Mouse (Mus musculus): Measurements from ENCODE around the gene Slc30a6. TPM values are rescaled to one million over a fixed set of nuclear protein-coding genes. Genes with fewer than 3 reads are reported as not detected.

Slc30a6 gene
- total and polyA plus RNA-seq, 2 experiments from 2014 or later = 18.8 to 24.4 TPM

- H3K27ac ChIP-seq (ENCODE audit: low read depth, low read length) = no peak overlapping the region
- no peak overlapping the region for H3K4me2 ChIP-seq (ENCODE audit: low read depth)
- H3K9ac ChIP-seq = no peak overlapping the region
- 93% methylated on average over 8 of the region's 8 CpGs for WGBS
- DNase-seq = no peak
- H3K4me3 ChIP-seq (ENCODE audit: low read depth, low read length) = no peak overlapping the region
- no peak for ATAC-seq
- H3K9me3 ChIP-seq (ENCODE audit: low read length) = no peaks in the 10 kb centered on the region
- H3K4me1 ChIP-seq (ENCODE audit: insufficient read depth) = no peaks in the 10 kb centered on the region
- no peak for TF ChIP-seq CTCF (IDR thresholded peaks at IDR 0.05; ENCODE audit: low read depth)
- no peaks in the 10 kb centered on the region for H3K27me3 ChIP-seq (ENCODE audit: insufficient read depth, low read length)
- H3K36me3 ChIP-seq (ENCODE audit: insufficient read depth) = peaks cover 53% of the 10 kb centered on the region
These were observed 21.5 kb downstream of the Slc30a6 start for GRCm38 (mm10) chr17:74416841-74417360.

GRCm38 (mm10) chr17:74418171-74418570 is 22.8 kb downstream of the Slc30a6 start:
- ATAC-seq = no peak
- Histone ChIP-seq H3K4me2 (ENCODE audit: low read depth) (no peak overlapping the region), H3K36me3 (ENCODE audit: insufficient read depth) (peaks cover 59% of the 10 kb centered on the region), H3K4me1 (ENCODE audit: insufficient read depth) (no peaks in the 10 kb centered on the region), H3K27me3 (ENCODE audit: insufficient read depth, low read length) (no peaks in the 10 kb centered on the region), H3K27ac (ENCODE audit: low read depth, low read length) (no peak overlapping the region), H3K9me3 (ENCODE audit: low read length) (no peaks in the 10 kb centered on the region), H3K9ac (no peak overlapping the region), H3K4me3 (ENCODE audit: low read depth, low read length) (no peak overlapping the region)
- 51% methylated on average over 4 of the region's 4 CpGs for WGBS
- DNase-seq = no peak
- TF ChIP-seq CTCF (IDR thresholded peaks at IDR 0.05; ENCODE audit: low read depth) = no peak

GRCm38 (mm10) chr17:74420656-74421055 is 25.2 kb downstream of the Slc30a6 start:
- Histone ChIP-seq H3K4me1 (ENCODE audit: insufficient read depth) (no peaks in the 10 kb centered on the region), H3K9me3 (ENCODE audit: low read length) (no peaks in the 10 kb centered on the region), H3K9ac (no peak overlapping the region), H3K27me3 (ENCODE audit: insufficient read depth, low read length) (no peaks in the 10 kb centered on the region), H3K4me2 (ENCODE audit: low read depth) (no peak overlapping the region), H3K4me3 (ENCODE audit: low read depth, low read length) (no peak overlapping the region), H3K27ac (ENCODE audit: low read depth, low read length) (no peak overlapping the region), H3K36me3 (ENCODE audit: insufficient read depth) (peaks cover 56% of the 10 kb centered on the region)
- 61% methylated on average over 2 of the region's 2 CpGs for WGBS
- no peak for ATAC-seq
- DNase-seq = no peak
- TF ChIP-seq CTCF (IDR thresholded peaks at IDR 0.05; ENCODE audit: low read depth) = no peak

GRCm38 (mm10) chr17:74424401-74425005 is 29.1 kb downstream of the Slc30a6 start:
- WGBS = 52% methylated on average over 12 of the region's 12 CpGs
- Histone ChIP-seq H3K4me1 (ENCODE audit: insufficient read depth) (no peaks in the 10 kb centered on the region), H3K36me3 (ENCODE audit: insufficient read depth) (peaks cover 41% of the 10 kb centered on the region), H3K4me2 (ENCODE audit: low read depth) (no peak overlapping the region), H3K27me3 (ENCODE audit: insufficient read depth, low read length) (no peaks in the 10 kb centered on the region), H3K9me3 (ENCODE audit: low read length) (no peaks in the 10 kb centered on the region), H3K9ac (no peak overlapping the region), H3K27ac (ENCODE audit: low read depth, low read length) (no peak overlapping the region), H3K4me3 (ENCODE audit: low read depth, low read length) (no peak overlapping the region)
- DNase-seq (peak; percentile 57), ATAC-seq (peak; percentile 88)
- no peak for TF ChIP-seq CTCF (IDR thresholded peaks at IDR 0.05; ENCODE audit: low read depth)

GRCm38 (mm10) chr17:74430074-74430473 is 34.7 kb downstream of the Slc30a6 start:
- no peak for ATAC-seq
- H3K27me3 ChIP-seq (ENCODE audit: insufficient read depth, low read length) = no peaks in the 10 kb centered on the region
- no peak for DNase-seq
- H3K9ac ChIP-seq = no peak overlapping the region
- no peaks in the 10 kb centered on the region for H3K9me3 ChIP-seq (ENCODE audit: low read length)
- 84% methylated on average over 8 of the region's 8 CpGs for WGBS
- no peak overlapping the region for H3K4me2 ChIP-seq (ENCODE audit: low read depth)
- H3K27ac ChIP-seq (ENCODE audit: low read depth, low read length) = no peak overlapping the region
- H3K4me1 ChIP-seq (ENCODE audit: insufficient read depth) = no peaks in the 10 kb centered on the region
- H3K36me3 ChIP-seq (ENCODE audit: insufficient read depth) = no peaks in the 10 kb centered on the region
- H3K4me3 ChIP-seq (ENCODE audit: low read depth, low read length) = no peak overlapping the region
- no peak for TF ChIP-seq CTCF (IDR thresholded peaks at IDR 0.05; ENCODE audit: low read depth)

GRCm38 (mm10) chr17:74431481-74431880 is 36.1 kb downstream of the Slc30a6 start:
- TF ChIP-seq CTCF (IDR thresholded peaks at IDR 0.05; ENCODE audit: low read depth) = peak; percentile 16; the same call in 1 of the 2 replicates
- WGBS = 73% methylated on average over 13 of the region's 13 CpGs
- no peaks in the 10 kb centered on the region for H3K4me1 ChIP-seq (ENCODE audit: insufficient read depth)
- no peaks in the 10 kb centered on the region for H3K36me3 ChIP-seq (ENCODE audit: insufficient read depth)
- no peak overlapping the region for H3K4me3 ChIP-seq (ENCODE audit: low read depth, low read length)
- DNase-seq (no peak), ATAC-seq (peak; percentile 25; the same call in 1 of the 2 replicates)
- H3K9me3 ChIP-seq (ENCODE audit: low read length) = no peaks in the 10 kb centered on the region
- H3K27me3 ChIP-seq (ENCODE audit: insufficient read depth, low read length) = no peaks in the 10 kb centered on the region
- no peak overlapping the region for H3K27ac ChIP-seq (ENCODE audit: low read depth, low read length)
- H3K9ac ChIP-seq = no peak overlapping the region
- no peak overlapping the region for H3K4me2 ChIP-seq (ENCODE audit: low read depth)

- DNase-seq = no peak
- Histone ChIP-seq H3K9ac (no peak overlapping the region), H3K9me3 (ENCODE audit: low read length) (no peaks in the 10 kb centered on the region), H3K27ac (ENCODE audit: low read depth, low read length) (no peak overlapping the region), H3K4me1 (ENCODE audit: insufficient read depth) (no peaks in the 10 kb centered on the region), H3K4me3 (ENCODE audit: low read depth, low read length) (no peak overlapping the region), H3K27me3 (ENCODE audit: insufficient read depth, low read length) (no peaks in the 10 kb centered on the region), H3K4me2 (ENCODE audit: low read depth) (no peak overlapping the region), H3K36me3 (ENCODE audit: insufficient read depth) (no peaks in the 10 kb centered on the region)
- no peak for TF ChIP-seq CTCF (IDR thresholded peaks at IDR 0.05; ENCODE audit: low read depth)
- no peak for ATAC-seq
- 91% methylated on average over 5 of the region's 5 CpGs for WGBS
These were observed 37.2 kb downstream of the Slc30a6 start for GRCm38 (mm10) chr17:74432631-74433030.

Measured in forebrain, postnatal 0 days (tissue).